Mouse (Mus musculus) thymus, adult 2 months (tissue): Measurements from ENCODE around the gene E130208F15Rik.

ENCODE experiments used
- CTCF ChIP-seq: fragments of 200-500 bp; IDR thresholded peaks from 2 replicates; pipeline ENCODE4 v1.5.1; 2012; ENCODE audit warnings: mild to moderate bottlenecking, control low read depth, low read length, moderate library complexity, borderline replicate concordance; ENCODE audit not compliant: control insufficient read depth, poor library complexity, insufficient read depth; ENCODE audit errors: extremely low read depth
- POLR2A ChIP-seq: fragments of 200-500 bp; IDR thresholded peaks from 2 replicates; pipeline ENCODE4 v1.6.1; 2012; ENCODE audit warnings: mild to moderate bottlenecking, low read length, control low read depth, moderate library complexity; ENCODE audit not compliant: control insufficient read depth, poor library complexity, insufficient read depth; ENCODE audit errors: extremely low read depth

DNA sequence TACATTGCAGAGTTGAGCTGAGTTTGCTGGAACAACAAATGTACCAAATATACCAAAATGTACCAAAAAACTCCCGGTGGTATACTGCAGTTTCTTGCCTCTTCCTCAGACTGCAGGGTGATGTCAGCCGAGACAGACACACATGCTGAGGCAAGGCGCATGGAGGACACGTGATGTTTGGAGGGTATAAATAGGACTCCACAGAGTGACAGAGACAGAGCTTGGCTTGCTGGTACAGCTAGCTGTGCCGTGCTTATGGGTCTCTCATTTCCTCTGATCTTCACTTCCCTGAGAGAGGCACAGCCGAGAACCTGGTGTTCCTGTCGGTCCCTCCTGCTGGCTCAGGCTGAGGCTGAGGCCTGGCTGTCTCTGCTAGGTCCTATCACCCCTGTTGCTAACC lies 38.8 kb upstream of the E130208F15Rik start:
- TF ChIP-seq POLR2A (no peak), CTCF (no peak)
